Mouse (Mus musculus) limb, embryonic 12.5 days (tissue): ENCODE data around the gene Acap2. TPM values are rescaled to one million over a fixed set of nuclear protein-coding genes. Genes with fewer than 3 reads are reported as not detected.

Experiments
- ATAC-seq: fragments of 200-750 bp; cut with Nextera tagmentation; 2 replicates; pipeline ENCODE4 v1.8.0; 2017; ENCODE audit warnings: low read depth, moderate TSS enrichment; ENCODE audit not compliant: insufficient number of reproducible peaks, insufficient read depth, low FRiP score, low TSS enrichment
- H3K27ac ChIP-seq: fragments of 300-500 bp; sonication (generic); 2 replicates; pipeline ENCODE4 v1.5.1; 2016; ENCODE audit warnings: mild to moderate bottlenecking, moderate library complexity
- H3K27me3 ChIP-seq: fragments of 300-500 bp; sonication (generic); 2 replicates; pipeline ENCODE4 v1.6.1; 2016; ENCODE audit warnings: mild to moderate bottlenecking, moderate library complexity
- H3K36me3 ChIP-seq: fragments of 300-500 bp; sonication (generic); 2 replicates; pipeline ENCODE4 v1.6.1; 2016; ENCODE audit warnings: mild to moderate bottlenecking, moderate library complexity
- H3K4me1 ChIP-seq: fragments of 300-500 bp; sonication (generic); replicated peaks from 2 replicates; pipeline ENCODE4 v1.6.1; 2016
- H3K4me2 ChIP-seq: fragments of 300-500 bp; sonication (generic); 2 replicates; pipeline ENCODE4 v1.6.1; 2016; ENCODE audit warnings: mild to moderate bottlenecking, moderate library complexity
- H3K4me3 ChIP-seq: fragments of 300-500 bp; sonication (generic); replicated peaks from 2 replicates; pipeline ENCODE4 v1.5.1; 2016; ENCODE audit warnings: mild to moderate bottlenecking
- H3K9ac ChIP-seq: fragments of 300-500 bp; sonication (generic); replicated peaks from 2 replicates; pipeline ENCODE4 v1.6.1; 2016; ENCODE audit warnings: mild to moderate bottlenecking, moderate library complexity
- H3K9me3 ChIP-seq: fragments of 300-500 bp; sonication (generic); 2 replicates; pipeline ENCODE4 v1.6.1; 2016; ENCODE audit warnings: mild to moderate bottlenecking, moderate library complexity
- WGBS: fragments of 180-500 bp; shearing (Covaris S2); methylation state at CpG from one replicate; pipeline ENCODE4 v1.1.7; 2016; 5-methylcytosine and 5-hydroxymethylcytosine counted together
- polyA plus RNA-seq: library from polyadenylated mRNA; unstranded; fragments of >200 nt; fragmentation: Nextera tagmentation; extraction: Ambion mirVana; gene quantifications from 2 replicates; pipeline ENCODE4 v1.2.1, GENCODE M21; 2016

Gene Acap2
- polyA plus RNA-seq, 1 experiment from 2014 or later: 20.4 TPM

DNA sequence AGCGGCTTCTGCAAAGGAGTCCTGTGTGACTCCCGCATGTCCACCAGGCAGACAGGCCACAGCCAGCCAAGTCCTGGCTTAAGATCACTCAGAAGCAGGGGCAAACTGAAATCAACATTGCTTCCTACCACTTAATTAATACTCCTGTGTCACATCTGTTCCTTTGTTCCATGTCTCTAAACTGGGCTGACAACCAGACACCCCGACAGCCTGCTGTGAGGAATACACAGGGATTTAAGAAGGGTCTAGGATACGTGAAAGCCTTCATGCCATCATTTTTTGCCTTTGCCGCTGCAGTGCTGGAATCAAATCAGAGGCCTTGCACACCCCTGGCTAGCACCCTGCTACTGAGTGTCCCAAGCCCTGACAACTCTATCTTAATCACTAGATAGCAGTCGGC, 12.8 kb downstream of the Acap2 start:
- no peak overlapping the region for H3K9ac ChIP-seq
- no peaks in the 10 kb centered on the region for H3K36me3 ChIP-seq
- peaks cover 23% of the 10 kb centered on the region for H3K4me1 ChIP-seq
- H3K27me3 ChIP-seq: no peaks in the 10 kb centered on the region
- no peak for ATAC-seq
- 65% methylated on average over 6 of the region's 6 CpGs for WGBS
- no peak overlapping the region for H3K4me2 ChIP-seq
- H3K4me3 ChIP-seq: no peak overlapping the region
- H3K27ac ChIP-seq: no peak overlapping the region
- no peaks in the 10 kb centered on the region for H3K9me3 ChIP-seq

DNA sequence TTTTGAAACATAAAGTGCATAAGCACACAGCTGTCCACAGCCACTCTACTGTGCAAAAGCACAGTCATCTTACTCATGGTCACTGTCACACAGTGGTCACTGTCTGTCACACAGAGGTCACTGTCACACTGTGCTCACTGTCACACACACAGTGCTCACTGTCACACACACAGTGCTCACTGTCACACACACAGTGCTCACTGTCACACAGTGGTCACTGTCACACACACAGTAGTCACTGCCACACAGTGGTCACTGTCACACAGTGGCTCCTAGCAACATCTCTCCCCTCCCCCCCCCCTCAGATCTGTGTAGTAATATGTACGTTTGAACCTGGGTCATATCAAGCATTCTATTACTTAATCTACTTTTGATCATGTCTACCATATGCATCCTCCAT, 13.9 kb downstream of the Acap2 start:
- no peaks in the 10 kb centered on the region for H3K36me3 ChIP-seq
- no peak for ATAC-seq
- WGBS: 90% methylated on average over 1 of the region's 1 CpGs
- no peaks in the 10 kb centered on the region for H3K9me3 ChIP-seq
- no peak overlapping the region for H3K4me3 ChIP-seq
- no peaks in the 10 kb centered on the region for H3K27me3 ChIP-seq
- no peak overlapping the region for H3K4me2 ChIP-seq
- no peak overlapping the region for H3K27ac ChIP-seq
- peaks cover 23% of the 10 kb centered on the region for H3K4me1 ChIP-seq
- no peak overlapping the region for H3K9ac ChIP-seq

DNA sequence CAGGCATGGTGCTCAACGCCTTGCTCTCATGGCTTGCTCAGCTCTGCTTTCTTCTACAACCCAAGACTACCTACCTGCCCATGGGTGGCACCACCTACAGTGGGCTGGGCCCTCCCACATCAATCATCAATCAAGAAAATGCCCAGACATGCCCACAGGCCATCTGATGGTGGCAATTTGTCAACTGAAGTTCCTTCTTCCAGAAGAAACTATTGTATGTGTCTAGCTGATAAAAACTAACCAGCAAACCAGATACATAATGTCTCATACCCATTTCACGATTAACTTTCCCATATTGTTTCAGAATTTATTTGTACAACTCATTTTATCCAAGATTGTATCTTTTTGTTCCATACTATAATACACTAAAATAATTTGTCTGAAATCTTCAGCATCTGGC, 15.3 kb downstream of the Acap2 start:
- WGBS: 88% methylated on average over 2 of the region's 2 CpGs
- Histone ChIP-seq H3K9me3 (no peaks in the 10 kb centered on the region), H3K4me2 (no peak overlapping the region), H3K4me3 (no peak overlapping the region), H3K27me3 (no peaks in the 10 kb centered on the region), H3K9ac (no peak overlapping the region), H3K27ac (no peak overlapping the region), H3K4me1 (peaks cover 16% of the 10 kb centered on the region), H3K36me3 (no peaks in the 10 kb centered on the region)
- ATAC-seq: no peak

DNA sequence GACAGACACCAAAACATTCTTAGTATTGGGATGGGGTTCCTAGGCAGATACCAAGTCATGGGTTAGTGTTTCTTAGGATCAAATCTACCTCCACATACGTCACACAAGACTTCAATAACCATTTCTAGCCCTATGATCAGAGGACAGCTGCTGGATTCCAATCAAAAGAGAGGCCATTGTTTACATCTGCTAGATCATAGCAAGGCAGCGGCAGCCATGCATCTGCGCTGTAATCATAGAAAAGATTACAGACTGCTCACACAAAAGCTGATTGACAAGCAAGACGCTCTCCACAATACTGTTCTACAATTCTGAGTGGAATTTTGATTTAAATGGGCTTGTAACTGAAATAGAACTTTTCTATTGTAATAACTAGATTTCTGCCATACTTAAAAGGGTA, 16.3 kb downstream of the Acap2 start:
- Histone ChIP-seq H3K9ac (no peak overlapping the region), H3K4me2 (no peak overlapping the region), H3K27me3 (no peaks in the 10 kb centered on the region), H3K4me1 (peaks cover 16% of the 10 kb centered on the region), H3K27ac (no peak overlapping the region), H3K36me3 (no peaks in the 10 kb centered on the region), H3K4me3 (no peak overlapping the region), H3K9me3 (no peaks in the 10 kb centered on the region)
- 82% methylated on average over 4 of the region's 4 CpGs for WGBS
- ATAC-seq: no peak

DNA sequence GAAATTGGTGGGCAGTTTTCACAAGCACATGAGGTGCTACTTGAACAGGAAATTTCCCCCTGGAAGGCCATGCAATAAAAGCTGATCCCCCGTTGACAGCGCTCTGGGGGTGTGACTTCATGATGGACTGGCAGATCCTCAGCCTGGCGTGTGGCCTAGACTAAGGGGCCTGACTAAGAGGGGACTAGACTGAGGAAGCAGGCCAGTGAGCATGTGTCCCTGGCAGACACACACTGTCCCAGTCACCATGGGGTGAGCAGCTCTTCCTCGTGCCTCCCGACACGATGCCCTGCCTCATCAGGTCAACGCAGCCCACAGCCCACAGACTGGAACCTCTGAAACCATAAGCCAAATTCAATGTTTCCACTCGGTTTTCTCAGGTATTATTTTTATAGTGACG, 18.5 kb downstream of the Acap2 start:
- Histone ChIP-seq H3K4me3 (no peak overlapping the region), H3K27me3 (no peaks in the 10 kb centered on the region), H3K9ac (no peak overlapping the region), H3K27ac (no peak overlapping the region), H3K4me1 (peaks cover 11% of the 10 kb centered on the region), H3K36me3 (no peaks in the 10 kb centered on the region), H3K9me3 (no peaks in the 10 kb centered on the region), H3K4me2 (no peak overlapping the region)
- WGBS: 52% methylated on average over 9 of the region's 9 CpGs
- no peak for ATAC-seq

DNA sequence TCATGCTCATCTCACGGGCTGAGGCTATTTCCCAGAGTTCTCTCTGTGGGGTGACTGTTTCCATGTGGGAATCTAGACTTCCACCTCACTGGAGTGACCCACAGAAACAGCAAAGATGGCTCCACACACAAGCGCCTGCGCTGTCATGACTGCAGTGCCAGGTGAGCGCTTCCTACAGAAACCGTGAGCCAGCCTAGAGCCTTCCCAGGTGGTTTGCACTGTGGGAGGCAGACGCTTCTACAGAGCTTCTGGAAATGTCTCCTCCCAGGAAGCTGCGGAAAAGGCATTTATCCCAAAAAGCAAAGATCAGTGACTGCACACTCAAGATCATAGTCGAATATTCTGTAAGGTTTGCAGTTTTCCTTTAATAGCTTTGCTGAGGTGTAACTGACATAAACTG, 20.2 kb downstream of the Acap2 start:
- Histone ChIP-seq H3K9ac (no peak overlapping the region), H3K27ac (no peak overlapping the region), H3K27me3 (no peaks in the 10 kb centered on the region), H3K4me2 (no peak overlapping the region), H3K4me3 (no peak overlapping the region), H3K9me3 (no peaks in the 10 kb centered on the region), H3K36me3 (no peaks in the 10 kb centered on the region), H3K4me1 (peaks cover 11% of the 10 kb centered on the region)
- ATAC-seq: no peak
- 86% methylated on average over 8 of the region's 8 CpGs for WGBS

DNA sequence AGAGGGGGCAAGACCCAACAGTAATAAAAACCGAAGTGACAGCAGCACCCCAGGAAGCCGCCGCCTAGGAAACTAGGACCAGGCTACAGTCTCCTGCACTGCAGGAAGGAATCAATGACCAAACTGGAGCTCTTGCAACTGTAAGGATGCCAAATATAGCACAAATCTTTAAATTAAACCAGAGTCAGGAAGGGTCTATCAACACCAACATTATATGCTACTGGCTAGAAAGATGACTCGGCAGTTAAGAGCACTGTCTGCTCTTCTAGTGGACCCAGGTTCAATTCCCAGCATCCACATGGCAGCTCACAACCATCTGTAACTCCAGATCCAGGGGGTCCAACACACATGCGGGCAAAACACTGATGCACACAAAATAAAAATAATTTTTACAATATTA, 21.7 kb downstream of the Acap2 start:
- Histone ChIP-seq H3K4me3 (no peak overlapping the region), H3K27ac (no peak overlapping the region), H3K4me2 (no peak overlapping the region), H3K4me1 (peaks cover 11% of the 10 kb centered on the region), H3K9ac (no peak overlapping the region), H3K27me3 (no peaks in the 10 kb centered on the region), H3K9me3 (no peaks in the 10 kb centered on the region), H3K36me3 (no peaks in the 10 kb centered on the region)
- whole genome bisulfite sequencing: 60% methylated on average over 5 of the region's 5 CpGs
- no peak for ATAC-seq

DNA sequence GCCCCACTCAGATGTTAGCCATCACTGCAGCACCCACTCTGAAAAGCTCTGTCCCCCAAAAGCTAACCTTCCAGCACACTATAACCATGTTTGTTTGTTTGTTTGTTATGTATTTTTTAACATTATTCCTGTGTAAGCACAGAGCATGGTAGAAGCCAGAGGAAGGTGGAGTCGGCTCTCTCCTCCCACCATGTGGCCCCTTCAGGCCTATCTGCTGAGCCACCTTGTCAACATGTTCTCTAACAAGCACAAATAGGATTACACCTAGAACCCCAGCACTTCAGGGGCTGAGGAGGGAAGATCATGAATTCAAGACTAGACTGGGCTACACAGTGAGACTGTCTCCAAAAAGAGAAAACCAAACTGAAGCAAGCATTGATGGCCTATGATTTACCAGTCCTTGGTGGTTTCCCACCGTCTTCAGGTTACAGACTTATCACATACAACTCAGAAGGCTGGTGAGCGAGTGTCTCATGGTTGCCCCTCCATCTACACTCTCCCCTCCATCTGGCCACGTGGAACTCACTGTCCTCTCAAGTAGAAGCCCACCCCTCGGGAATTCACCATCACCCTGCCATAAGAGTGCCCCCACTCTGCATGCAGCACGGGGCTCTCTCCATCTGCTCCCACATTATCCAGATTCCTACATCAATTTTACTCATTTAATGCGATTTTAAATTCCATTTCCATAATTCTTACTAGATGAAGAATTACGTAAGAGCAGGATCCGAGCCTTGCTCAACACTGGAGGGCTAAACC, 26.0 kb downstream of the Acap2 start:
- Histone ChIP-seq H3K27me3 (no peaks in the 10 kb centered on the region), H3K36me3 (no peaks in the 10 kb centered on the region), H3K4me2 (no peak overlapping the region), H3K4me1 (no peaks in the 10 kb centered on the region), H3K27ac (no peak overlapping the region), H3K4me3 (no peak overlapping the region), H3K9me3 (no peaks in the 10 kb centered on the region), H3K9ac (no peak overlapping the region)
- no peak for ATAC-seq
- 82% methylated on average over 9 of the region's 9 CpGs for WGBS

DNA sequence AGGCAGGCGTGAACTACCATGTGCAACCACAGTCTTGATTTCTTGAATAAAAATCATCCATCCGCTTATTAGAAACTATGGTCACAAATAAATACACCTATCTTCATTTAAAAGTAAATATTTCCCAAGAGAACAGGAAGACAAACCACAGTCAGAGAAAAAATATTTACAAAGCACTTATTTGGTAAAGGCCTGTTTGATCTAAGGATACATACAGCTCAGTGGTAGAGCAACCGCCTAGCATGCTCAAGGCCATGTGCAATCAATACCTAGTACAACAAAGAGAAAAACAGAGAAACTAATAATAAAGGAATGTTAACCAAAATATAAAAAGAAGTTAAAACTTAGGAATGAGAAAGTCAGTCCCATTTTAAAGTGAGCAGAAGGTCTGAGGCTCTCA, 28.8 kb downstream of the Acap2 start:
- Histone ChIP-seq H3K4me1 (peaks cover 11% of the 10 kb centered on the region), H3K9ac (no peak overlapping the region), H3K9me3 (no peaks in the 10 kb centered on the region), H3K27ac (no peak overlapping the region), H3K27me3 (no peaks in the 10 kb centered on the region), H3K4me3 (no peak overlapping the region), H3K4me2 (no peak overlapping the region), H3K36me3 (no peaks in the 10 kb centered on the region)
- no peak for ATAC-seq
- 93% methylated on average over 3 of the region's 3 CpGs for WGBS

DNA sequence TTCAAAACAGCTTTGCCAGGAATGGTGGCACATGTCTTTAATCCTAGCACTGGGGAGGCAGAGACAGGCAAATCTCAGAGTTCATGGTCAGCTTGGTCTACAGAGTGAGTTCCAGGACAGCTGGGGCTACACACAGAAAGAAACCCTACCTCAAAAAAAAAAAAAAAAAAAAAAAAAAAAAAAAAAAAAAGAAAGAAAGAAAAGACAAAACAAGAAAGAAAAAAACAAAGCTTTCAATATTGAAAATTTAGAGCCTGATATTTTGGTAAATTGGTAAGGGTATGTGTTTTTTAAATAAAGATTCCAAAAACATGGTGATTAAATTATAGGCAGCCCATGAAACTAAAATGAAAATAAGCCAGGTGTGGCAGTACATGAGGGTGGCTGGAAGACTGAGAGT, 29.6 kb downstream of the Acap2 start:
- ATAC-seq: no peak
- Histone ChIP-seq H3K4me3 (no peak overlapping the region), H3K4me2 (no peak overlapping the region), H3K9ac (no peak overlapping the region), H3K27ac (no peak overlapping the region), H3K36me3 (no peaks in the 10 kb centered on the region), H3K27me3 (no peaks in the 10 kb centered on the region), H3K4me1 (peaks cover 11% of the 10 kb centered on the region), H3K9me3 (no peaks in the 10 kb centered on the region)

DNA sequence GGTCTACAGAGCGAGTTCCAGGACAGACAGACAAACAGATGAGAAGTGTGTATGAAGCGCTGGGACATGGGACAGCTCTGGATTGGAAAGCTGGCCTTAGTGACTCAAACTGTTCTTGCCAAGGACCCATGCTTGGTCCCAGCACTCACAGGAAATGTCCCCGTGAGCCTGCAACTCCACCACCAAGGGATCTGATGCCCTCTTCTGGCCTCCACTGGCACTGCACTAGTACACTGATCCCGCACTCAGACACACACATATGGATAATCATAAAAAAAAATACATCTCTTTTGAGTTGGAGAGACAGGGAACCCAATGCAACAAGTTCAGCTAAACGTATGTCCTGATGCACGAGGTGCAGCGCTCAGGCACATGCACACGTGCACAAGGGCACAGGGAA, 30.7 kb downstream of the Acap2 start:
- 94% methylated on average over 8 of the region's 8 CpGs for WGBS
- peaks cover 11% of the 10 kb centered on the region for H3K4me1 ChIP-seq
- H3K36me3 ChIP-seq: no peaks in the 10 kb centered on the region
- H3K4me3 ChIP-seq: no peak overlapping the region
- no peak for ATAC-seq
- H3K27ac ChIP-seq: no peak overlapping the region
- no peaks in the 10 kb centered on the region for H3K27me3 ChIP-seq
- no peak overlapping the region for H3K4me2 ChIP-seq
- H3K9me3 ChIP-seq: no peaks in the 10 kb centered on the region
- no peak overlapping the region for H3K9ac ChIP-seq

DNA sequence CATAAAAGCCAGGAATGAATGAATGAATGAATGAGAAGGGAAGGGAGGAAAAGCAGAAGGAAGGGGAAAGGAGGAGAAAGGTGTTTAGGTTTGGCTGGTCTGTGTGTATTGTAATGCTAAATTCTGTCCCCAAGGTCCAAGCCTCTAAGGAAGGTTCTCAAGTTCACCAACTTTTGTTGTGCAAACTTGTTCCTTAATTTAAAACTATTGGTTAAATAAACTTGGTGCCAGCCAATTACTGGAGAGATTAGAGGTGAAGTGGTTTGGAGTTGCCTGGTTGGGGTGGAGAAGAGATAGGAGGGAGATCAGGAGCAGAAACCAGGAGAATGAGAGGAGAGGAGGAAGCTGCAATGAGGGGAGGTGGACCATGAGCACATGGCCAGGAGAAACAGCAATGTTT, 31.4 kb downstream of the Acap2 start:
- peaks cover 11% of the 10 kb centered on the region for H3K4me1 ChIP-seq
- no peak overlapping the region for H3K4me2 ChIP-seq
- H3K27ac ChIP-seq: no peak overlapping the region
- no peaks in the 10 kb centered on the region for H3K9me3 ChIP-seq
- ATAC-seq: no peak
- H3K4me3 ChIP-seq: no peak overlapping the region
- H3K9ac ChIP-seq: no peak overlapping the region
- no peaks in the 10 kb centered on the region for H3K36me3 ChIP-seq
- no peaks in the 10 kb centered on the region for H3K27me3 ChIP-seq
